Comparison of ENCODE assay signal across 11 mouse cellular contexts in the genomic region with DNA sequence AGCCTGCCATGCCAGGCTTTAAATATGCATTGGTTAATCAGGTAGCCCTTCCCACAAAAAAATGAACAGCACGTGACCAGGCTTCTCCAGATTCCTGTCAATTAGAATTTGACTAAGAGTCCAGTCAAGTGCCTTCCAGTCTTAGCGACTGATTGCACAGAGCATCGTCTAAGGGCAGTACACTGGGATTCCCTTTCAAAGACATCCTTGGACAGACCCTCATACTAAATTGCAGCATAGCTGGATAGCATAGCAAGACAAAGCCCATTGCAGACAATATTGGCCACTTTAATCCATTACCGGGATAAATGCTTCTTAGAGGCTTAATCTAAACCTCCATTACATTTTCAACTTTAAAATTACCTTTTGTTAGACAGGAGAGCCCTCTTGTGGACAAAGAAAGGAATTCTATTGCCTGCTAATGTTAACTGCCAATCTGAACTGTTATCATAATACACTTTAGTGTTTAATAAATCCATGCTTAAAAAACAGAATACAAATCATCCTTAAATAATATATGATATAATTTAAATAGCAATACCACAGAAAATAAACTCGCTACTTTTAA. TPM values are rescaled to one million over a fixed set of nuclear protein-coding genes. Genes with fewer than 3 reads are reported as not detected.
A peak's percentile ranks its signal among the peaks of the same experiment; 100 is the strongest.
DNase-seq lines count a peak whose midpoint lies in the region; ATAC-seq and TF ChIP-seq lines count a peak whose summit lies in the region.
"Had no signal": no experiment of that assay in that cellular context is flagged by ENCODE, and none has a peak within 500 bp of the region (broad histone marks: within the 10 kb centered on the region; RNA-seq: fewer than 3 reads in every experiment).

No protein-coding gene starts in this region.

- H3K4me3 ChIP-seq in heart, adult 2 months, result no peak overlapping the region
- no peak overlapping the region for H3K4me3 ChIP-seq in forebrain, embryonic 14.5 days (ENCODE audit: low read depth, low read length)
- H3K4me3 ChIP-seq: midbrain, embryonic 12.5 days had no signal

- H3K9ac ChIP-seq in heart, adult 2 months (ENCODE audit: low read depth, low read length), result no peak overlapping the region
- no peak overlapping the region for H3K9ac ChIP-seq in forebrain, embryonic 14.5 days (ENCODE audit: low read length)
- H3K9ac ChIP-seq: midbrain, embryonic 12.5 days had no signal

- 41% methylated on average over 5 of the region's 5 CpGs for WGBS in heart, adult 2 months
- WGBS in forebrain, embryonic 14.5 days, result 33% methylated on average over 5 of the region's 5 CpGs

- peak; percentile 77 for TF ChIP-seq CTCF in heart, adult 2 months (IDR thresholded peaks at IDR 0.05)

- H3K27me3 ChIP-seq in heart, adult 2 months (ENCODE audit: control insufficient read depth, insufficient read depth, low read length), result no peaks in the 10 kb centered on the region
- no peaks in the 10 kb centered on the region for H3K27me3 ChIP-seq in forebrain, embryonic 14.5 days (replicated peaks; ENCODE audit: control insufficient read depth, insufficient read depth, low read length)

- TF ChIP-seq EP300 in heart, adult 2 months (IDR thresholded peaks at IDR 0.05; ENCODE audit: insufficient read depth, low read depth, low read length), result no peak

- H3K9me3 ChIP-seq in forebrain, embryonic 14.5 days (replicated peaks; ENCODE audit: control insufficient read depth, low read length), result no peaks in the 10 kb centered on the region
- H3K9me3 ChIP-seq: midbrain, embryonic 12.5 days had no signal

- H3K4me2 ChIP-seq in forebrain, embryonic 14.5 days (ENCODE audit: low read length), result no peak overlapping the region
- H3K4me2 ChIP-seq: midbrain, embryonic 12.5 days had no signal

- no peak overlapping the region for H3K27ac ChIP-seq in heart, adult 2 months
- H3K27ac ChIP-seq in forebrain, embryonic 14.5 days (ENCODE audit: low read depth, low read length), result no peak overlapping the region
- H3K27ac ChIP-seq: midbrain, embryonic 12.5 days had no signal

- H3K79me2 ChIP-seq in heart, adult 2 months (replicated peaks; ENCODE audit: control insufficient read depth, insufficient read depth, low read length), result no peaks in the 10 kb centered on the region

- no peak for TF ChIP-seq POLR2A in heart, adult 2 months (IDR thresholded peaks at IDR 0.05; ENCODE audit: insufficient read depth, low read depth, low read length)

- no peak for ATAC-seq in forebrain, embryonic 14.5 days

- no peaks in the 10 kb centered on the region for H3K36me3 ChIP-seq in heart, adult 2 months (ENCODE audit: control insufficient read depth, insufficient read depth, low read length)
- no peaks in the 10 kb centered on the region for H3K36me3 ChIP-seq in forebrain, embryonic 14.5 days (ENCODE audit: control insufficient read depth, insufficient read depth, low read length)
- H3K36me3 ChIP-seq: G1E; midbrain, embryonic 12.5 days had no signal

- H3K4me1 ChIP-seq in heart, adult 2 months (ENCODE audit: control insufficient read depth, insufficient read depth, low read length), result no peaks in the 10 kb centered on the region
- no peaks in the 10 kb centered on the region for H3K4me1 ChIP-seq in forebrain, embryonic 14.5 days (ENCODE audit: control insufficient read depth, insufficient read depth, low read length)
- H3K4me1 ChIP-seq: midbrain, embryonic 12.5 days had no signal

- no peak for DNase-seq in heart, adult 2 months
- DNase-seq in heart, adult 9 months (ENCODE audit: low spot score in 2 of 2), result no peak
- peak; percentile 5 for DNase-seq in lung, postnatal 10 days
- DNase-seq in lung, postnatal 14 days, result no peak
- peak; percentile 86 for DNase-seq in forebrain, embryonic 14.5 days (ENCODE audit: low spot score)
- DNase-seq in retina, embryonic 14.5 days (ENCODE audit: low spot score), result peak; percentile 79
- DNase-seq in cerebellum, adult 11-12 months, result no peak
- DNase-seq in spleen, postnatal 14 days (ENCODE audit: low spot score in 2 of 2), result no peak
- DNase-seq: gastrocnemius, postnatal 36 days had no signal

- intact Hi-C loops in heart, adult 2 months (cut with DNase I), result loop anchor here (5.0 kb wide), 1 partner anchor 80 kb away; no protein-coding TSS in a partner anchor

RNA-seq across cellular contexts. Expression of a gene that starts 33.0 kb away (rescaled TPM):
- total RNA-seq in heart, adult 2 months (2021), result not detected
- not detected in 2 replicates for polyA plus RNA-seq in heart, adult 2 months (2012; rRNA removed)
- polyA plus RNA-seq in forebrain, embryonic 14.5 days (2014; fragmentation: Nextera tagmentation; extraction: Ambion mirVana), result 0.83 and 1.1 TPM in 2 replicates
- polyA plus RNA-seq: G1E had no signal

Comparison
In these comparisons a context has a peak if more than half of its experiments do, and no peak if none do; other contexts are left out.
1. DNase-seq: peak in lung, postnatal 10 days (single experiment), forebrain, embryonic 14.5 days (single experiment) and retina, embryonic 14.5 days (single experiment); none in heart, adult 2 months (0 of 2), heart, adult 9 months (0 of 2), lung, postnatal 14 days (single experiment), cerebellum, adult 11-12 months (single experiment) and spleen, postnatal 14 days (0 of 2).